Mouse (Mus musculus) mesoderm, embryonic 11.5 days (tissue): ENCODE data around the gene Tmem115.

Experiments used
- DNase-seq: peaks from one replicate; pipeline ENCODE4 v3.0.0-alpha.2; 2012; ENCODE audit warnings: low read depth, low spot score

Tmem115 gene

GRCm38 (mm10) chr9:107521711-107522399, 11.9 kb upstream of the Tmem115 start:
- DNase-seq, result no peak

- DNase-seq, result no peak
These were observed 11.4 kb upstream of the Tmem115 start for GRCm38 (mm10) chr9:107522400-107522711.

DNA sequence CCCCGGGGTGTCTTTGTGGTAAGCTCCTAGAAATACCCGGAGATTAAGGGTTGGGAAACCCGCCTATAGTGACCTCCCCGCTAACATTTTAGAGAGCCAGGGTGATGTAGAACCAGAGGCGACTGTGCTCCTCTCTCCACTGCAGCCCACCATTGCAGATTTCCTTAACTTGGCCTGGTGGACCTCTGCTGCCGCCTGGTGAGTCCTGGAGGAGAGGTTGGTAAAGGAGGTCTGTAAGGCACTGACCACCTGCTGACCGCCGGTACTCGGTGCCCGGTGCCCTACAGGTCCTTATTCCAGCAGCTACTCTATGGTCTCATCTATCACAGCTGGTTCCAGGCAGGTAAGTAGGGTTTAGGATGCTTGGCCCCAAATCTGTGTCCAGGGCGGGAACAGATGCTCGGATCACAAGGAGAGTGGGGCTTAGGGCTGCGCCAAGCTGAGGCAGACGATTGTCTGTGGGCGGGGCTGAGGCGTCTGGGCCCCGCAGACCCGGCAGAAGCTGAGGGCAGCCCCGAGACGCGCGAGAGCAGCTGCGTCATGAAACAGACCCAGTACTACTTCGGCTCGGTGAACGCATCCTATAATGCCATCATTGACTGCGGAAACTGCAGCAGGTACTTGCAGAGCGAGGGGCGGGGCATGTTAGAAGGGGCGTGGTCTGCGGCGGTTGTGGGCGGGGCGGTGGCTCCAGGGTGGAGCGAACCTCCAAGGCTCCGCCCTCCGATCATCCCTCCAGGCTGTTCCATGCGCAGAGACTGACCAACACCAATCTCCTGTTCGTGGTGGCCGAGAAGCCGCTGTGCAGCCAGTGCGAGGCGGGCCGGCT, 7.3 kb upstream of the Tmem115 start:
- DNase-seq, result peak; percentile 76

- DNase-seq, result no peak
These were observed 860 bp downstream of the Tmem115 start for GRCm38 (mm10) chr9:107534408-107535202.

DNA sequence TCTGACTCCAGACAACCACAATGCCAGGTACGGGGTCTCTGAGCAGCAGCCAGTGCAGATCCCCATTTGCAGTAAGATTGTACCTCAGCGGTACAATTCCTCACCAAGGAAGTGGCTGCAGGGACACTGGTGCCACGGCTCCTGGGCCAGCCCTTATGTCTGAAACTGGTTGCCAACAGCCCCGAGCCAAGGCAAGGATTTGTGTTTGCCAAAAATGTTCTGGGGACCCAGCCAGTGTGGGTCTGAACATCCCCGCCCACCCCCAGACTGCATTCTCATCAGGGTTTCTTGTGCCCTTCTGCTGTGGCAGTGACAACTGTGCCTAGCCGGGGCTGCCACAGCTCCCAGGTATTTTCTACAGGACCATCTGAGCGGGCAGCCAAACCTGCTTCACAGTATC, 4.5 kb downstream of the Tmem115 start:
- no peak for DNase-seq

DNA sequence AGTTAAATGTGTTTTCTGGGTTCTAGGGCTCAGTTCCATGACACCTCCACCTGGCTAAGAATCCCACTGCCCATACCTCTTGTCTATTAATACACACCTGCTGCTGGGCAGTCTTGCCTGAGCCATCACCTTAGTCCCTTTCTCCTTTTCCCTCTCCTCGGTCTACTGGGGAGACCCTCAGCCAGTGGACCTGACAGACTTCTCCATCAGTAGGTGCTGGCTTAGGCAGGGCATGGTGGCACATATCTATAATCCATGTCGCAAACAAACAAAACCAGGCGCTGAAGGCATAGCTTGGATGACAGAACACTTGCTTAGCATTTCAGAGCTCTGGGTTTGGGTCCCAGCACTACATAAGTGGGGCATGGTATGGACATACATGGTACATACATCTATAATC, 5.0 kb downstream of the Tmem115 start:
- DNase-seq, result no peak

GRCm38 (mm10) chr9:107539940-107540339, 6.2 kb downstream of the Tmem115 start:
- DNase-seq, result no peak

- DNase-seq, result no peak
These were observed 6.7 kb downstream of the Tmem115 start for GRCm38 (mm10) chr9:107540420-107540819.

DNA sequence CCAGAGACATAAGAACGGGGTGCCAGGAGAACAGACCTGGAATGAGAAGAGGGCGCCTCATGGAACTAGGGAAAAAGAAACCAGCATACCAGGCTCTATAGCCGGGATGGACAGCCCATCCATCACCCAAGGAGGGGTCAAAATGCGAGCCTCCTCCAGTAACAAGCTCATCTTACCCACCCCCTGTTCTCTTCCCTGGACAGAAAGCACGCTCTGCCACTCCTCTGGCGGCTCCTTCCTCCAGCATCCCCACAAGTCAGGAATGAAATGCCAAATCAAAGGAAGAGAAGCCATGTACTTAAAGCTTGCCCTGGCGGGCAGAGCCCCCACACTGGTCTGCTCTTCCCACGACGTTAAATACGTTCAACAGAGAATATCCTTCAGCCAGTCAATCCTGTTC, 7.3 kb downstream of the Tmem115 start:
- no peak for DNase-seq

DNA sequence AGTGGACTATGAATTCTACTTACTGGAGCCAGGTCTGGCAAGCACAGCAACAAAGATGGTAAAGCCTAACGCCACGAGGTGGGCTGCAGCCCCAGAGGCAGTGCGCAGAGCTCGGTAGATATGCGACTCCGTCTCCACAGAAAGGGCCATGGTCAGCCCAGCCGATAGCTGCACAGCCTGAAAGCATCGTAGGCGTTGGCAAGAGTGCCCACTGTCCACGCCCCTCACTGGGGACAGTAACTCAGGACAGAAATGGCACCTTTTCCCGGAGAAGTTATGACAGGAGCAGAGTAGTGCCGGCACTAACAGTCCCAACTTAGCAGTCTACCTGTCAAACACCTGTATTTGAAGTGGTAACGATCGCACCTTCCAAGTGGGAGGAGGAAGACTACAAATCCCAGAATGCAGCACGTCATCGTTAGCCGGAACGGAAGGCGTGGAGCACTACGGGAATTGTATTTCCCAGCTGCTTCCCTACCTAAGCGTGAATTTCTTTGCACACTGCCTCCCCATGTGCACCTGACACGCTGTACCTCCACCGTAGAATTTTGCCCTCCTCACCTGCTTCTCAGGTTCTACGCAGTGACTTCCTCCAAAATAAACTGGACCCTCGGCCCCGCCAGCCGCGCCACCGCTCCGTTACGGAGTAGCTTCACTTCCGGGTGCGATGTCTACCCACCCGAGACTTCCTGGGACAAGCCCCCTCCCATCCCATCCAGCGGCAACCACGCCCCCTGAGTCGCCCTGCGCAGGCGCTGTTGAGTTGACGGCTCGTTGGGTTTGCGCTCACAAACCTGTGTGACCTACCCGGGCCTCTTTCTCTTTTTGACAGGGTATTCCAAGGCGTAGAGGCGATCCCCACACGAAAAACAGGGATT, 8.0 kb downstream of the Tmem115 start, which contains the start of the genes Cyb561d2 and Nprl2:
Gene Cyb561d2, minus strand, starts transcription at position 720 of the 878 bp plus-strand sequence.
Gene Nprl2, plus strand, starts transcription at position 753 of the 878 bp plus-strand sequence.
- DNase-seq, result peak; percentile 95

DNA sequence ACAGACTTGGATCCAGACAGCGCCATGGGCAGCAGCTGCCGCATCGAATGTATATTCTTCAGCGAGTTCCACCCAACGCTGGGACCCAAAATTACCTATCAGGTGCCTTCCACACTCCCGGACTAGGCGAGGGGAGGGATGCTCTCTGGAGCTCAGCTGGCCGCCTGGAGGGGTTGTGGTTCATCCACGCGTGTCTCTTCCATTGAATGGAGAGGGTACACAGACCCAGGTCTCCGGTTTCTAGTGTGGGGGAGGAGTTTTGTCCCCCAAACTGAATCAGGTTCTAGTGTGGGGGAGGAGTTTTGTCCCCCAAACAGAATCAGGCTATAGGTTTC, 8.6 kb downstream of the Tmem115 start:
- DNase-seq, result no peak

GRCm38 (mm10) chr9:107542721-107543120, 9.0 kb downstream of the Tmem115 start:
- DNase-seq, result no peak

GRCm38 (mm10) chr9:107543299-107543698, 9.6 kb downstream of the Tmem115 start:
- DNase-seq, result no peak

DNA sequence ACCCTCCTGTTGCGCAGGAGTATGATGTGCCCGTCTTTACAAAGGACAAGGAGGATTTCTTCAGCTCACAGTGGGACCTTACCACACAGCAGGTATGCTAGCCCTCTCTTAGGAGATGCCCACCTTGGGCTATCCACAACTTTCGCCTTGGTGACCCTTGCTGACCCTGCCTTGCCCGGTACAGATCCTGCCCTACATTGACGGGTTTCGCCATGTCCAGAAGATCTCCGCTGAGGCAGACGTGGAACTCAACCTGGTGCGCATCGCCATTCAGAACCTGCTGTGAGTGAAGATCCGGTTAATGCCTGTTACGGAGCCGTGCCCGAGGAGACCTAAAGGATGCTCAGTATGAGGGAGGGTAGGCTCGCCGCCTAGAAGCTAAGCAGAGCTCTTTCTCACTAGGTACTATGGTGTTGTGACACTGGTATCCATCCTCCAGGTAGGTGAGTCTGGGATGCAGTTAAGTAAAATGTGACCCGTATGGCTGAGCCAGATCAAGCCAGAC, 10.5 kb downstream of the Tmem115 start:
- no peak for DNase-seq

- no peak for DNase-seq
These were observed 11.0 kb downstream of the Tmem115 start for GRCm38 (mm10) chr9:107544729-107545128.

DNA sequence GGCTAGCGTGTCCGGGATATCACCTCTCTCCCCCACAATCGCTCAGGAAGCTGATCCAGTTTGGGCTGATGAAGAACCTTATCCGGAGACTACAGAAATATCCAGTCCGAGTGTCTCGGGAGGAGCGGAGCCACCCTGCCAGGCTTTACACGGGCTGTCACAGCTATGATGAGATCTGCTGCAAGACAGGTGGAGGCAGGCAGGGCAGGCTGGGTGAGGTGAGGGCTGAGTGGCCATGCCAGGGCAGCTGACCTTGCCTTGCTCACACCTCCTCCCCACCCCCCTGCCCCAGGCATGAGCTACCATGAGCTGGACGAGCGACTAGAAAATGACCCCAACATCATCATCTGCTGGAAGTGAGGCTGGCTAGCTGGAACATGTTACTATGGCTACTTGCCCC, 11.5 kb downstream of the Tmem115 start:
- DNase-seq, result no peak

DNA sequence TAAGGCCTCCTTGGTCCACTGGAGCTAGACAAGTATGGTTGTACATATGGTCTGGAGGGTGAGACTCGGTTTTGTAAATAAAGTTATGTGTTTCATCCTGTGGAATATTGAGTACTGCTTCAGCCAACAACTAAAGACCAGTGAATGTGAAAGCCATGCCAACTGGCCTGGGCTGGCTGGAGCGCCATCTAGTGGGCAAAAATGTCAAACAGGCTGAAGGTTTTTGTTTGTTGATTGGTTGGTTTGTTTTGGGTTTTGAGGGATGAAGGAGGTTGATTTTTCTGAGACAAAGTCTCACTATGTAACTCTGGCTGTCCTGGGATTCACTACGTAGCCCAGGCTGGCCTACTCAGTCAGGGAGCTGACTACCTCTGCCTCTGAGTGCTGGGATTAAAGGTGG, 11.9 kb downstream of the Tmem115 start:
- peak; percentile 79 for DNase-seq

DNA sequence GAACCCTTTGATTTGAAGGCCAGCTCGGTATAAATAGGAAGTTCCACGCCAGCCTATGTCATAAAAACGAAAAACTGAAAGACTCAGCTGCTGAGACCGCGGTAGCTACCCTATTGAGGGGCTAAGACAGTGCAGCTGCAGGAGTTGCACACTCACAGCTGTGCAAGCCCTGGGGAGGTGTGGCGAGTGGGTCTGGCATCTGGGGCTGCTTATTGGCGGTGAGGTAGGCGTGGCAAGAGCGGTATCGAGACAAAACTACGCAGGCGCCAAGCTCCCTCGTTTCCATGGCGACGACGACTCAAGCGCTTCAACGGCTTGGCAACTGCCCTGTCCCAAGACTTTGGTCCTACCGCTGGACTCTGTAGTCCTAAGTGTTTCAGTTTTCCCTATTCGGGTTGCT, 13.3 kb downstream of the Tmem115 start, which contains the start of gene Zmynd10:
Gene Zmynd10, plus strand, starts transcription at position 273 of the 400 bp plus-strand sequence.
- DNase-seq, result peak; percentile 93

DNA sequence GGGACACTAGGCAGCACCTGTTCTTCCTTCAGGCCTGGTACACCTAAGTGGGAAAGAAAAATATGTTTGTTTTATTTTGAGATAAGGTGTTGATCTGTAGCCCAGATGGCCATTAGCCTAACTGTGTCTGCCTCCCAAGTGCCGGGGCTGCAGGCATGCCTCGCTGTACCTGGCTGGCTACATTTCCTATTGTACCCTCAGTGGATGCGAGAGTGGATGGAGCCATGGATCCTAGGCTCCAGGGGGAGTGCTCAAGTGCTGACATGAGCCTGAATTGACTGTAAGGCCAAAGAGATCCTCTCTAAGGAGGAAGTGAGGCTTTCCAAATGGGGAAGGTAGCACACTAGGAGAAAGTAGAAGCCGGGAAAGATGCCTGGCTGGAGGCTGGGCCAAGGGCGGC, 14.2 kb downstream of the Tmem115 start:
- DNase-seq, result no peak

- no peak for DNase-seq
These were observed 15.1 kb downstream of the Tmem115 start for GRCm38 (mm10) chr9:107548820-107549219.
